Mouse (Mus musculus): Measurements from ENCODE around the gene Pced1a.

- TF ChIP-seq ZNF384 (IDR thresholded peaks at IDR 0.05; ENCODE audit: low read depth, low read length) (no peak), CTCF (IDR thresholded peaks at IDR 0.05 in 2 of 3, conservative IDR thresholded peaks at IDR 0.05 in 1 of 3; ENCODE audit: control insufficient read depth in 1 of 3, insufficient read depth in 1 of 3, low read depth in 2 of 3, low read length in 3 of 3, poor library complexity in 1 of 3, severe bottlenecking in 1 of 3) (no peak), E2F4 (IDR thresholded peaks at IDR 0.05; ENCODE audit: borderline replicate concordance, low read depth, low read length) (no peak), HCFC1 (IDR thresholded peaks at IDR 0.05; ENCODE audit: low read depth, low read length) (no peak), KAT2A (conservative IDR thresholded peaks at IDR 0.05; ENCODE audit: low read depth, low read length) (no peak), BHLHE40 (IDR thresholded peaks at IDR 0.05; ENCODE audit: borderline replicate concordance, low read depth, low read length) (no peak), EP300 (IDR thresholded peaks at IDR 0.05; ENCODE audit: low read depth in 1 of 2, low read length in 2 of 2) (no peak), USF1 (IDR thresholded peaks at IDR 0.05; ENCODE audit: low read depth, low read length) (no peak), MAX (IDR thresholded peaks at IDR 0.05; ENCODE audit: low read length) (no peak)
Measured at GRCm38 (mm10) chr2:130459576-130459975, 35.1 kb upstream of the Pced1a start.
